Mouse (Mus musculus) limb, embryonic 14.5 days (tissue): ENCODE data around the gene Tmed10. TPM values are rescaled to one million over a fixed set of nuclear protein-coding genes. Genes with fewer than 3 reads are reported as not detected.

Experiments used
- ATAC-seq: fragments of 200-750 bp; cut with Nextera tagmentation; 2 replicates; pipeline ENCODE4 v1.8.0; 2017; ENCODE audit warnings: low read depth, moderate number of reproducible peaks, moderate TSS enrichment; ENCODE audit not compliant: low FRiP score
- DNase-seq: peaks from one replicate; pipeline ENCODE4 v3.0.0-alpha.2; 2015; ENCODE audit warnings: low spot score
- H3K27ac ChIP-seq: fragments of 300-500 bp; sonication (generic); replicated peaks from 2 replicates; pipeline ENCODE4 v1.5.1; 2014; ENCODE audit warnings: low read depth, mild to moderate bottlenecking, low read length, moderate library complexity, mixed read lengths
- H3K27me3 ChIP-seq: fragments of 300-500 bp; sonication (generic); 2 replicates; pipeline ENCODE4 v1.6.1; 2014; ENCODE audit warnings: low read length, mixed read lengths; ENCODE audit not compliant: control insufficient read depth, insufficient read depth
- H3K36me3 ChIP-seq: fragments of 300-500 bp; sonication (generic); 2 replicates; pipeline ENCODE4 v1.6.1; 2014; ENCODE audit warnings: mild to moderate bottlenecking, low read length, moderate library complexity, mixed read lengths; ENCODE audit not compliant: control insufficient read depth, insufficient read depth
- H3K4me1 ChIP-seq: fragments of 300-500 bp; sonication (generic); 2 replicates; pipeline ENCODE4 v1.6.1; 2014; ENCODE audit warnings: antibody characterized with exemption, low read length, mixed read lengths; ENCODE audit not compliant: control insufficient read depth, insufficient read depth
- H3K4me2 ChIP-seq: fragments of 300-500 bp; sonication (generic); replicated peaks from 2 replicates; pipeline ENCODE4 v1.6.1; 2014; ENCODE audit warnings: low read depth, mild to moderate bottlenecking, low read length, moderate library complexity; ENCODE audit not compliant: severe bottlenecking
- H3K4me3 ChIP-seq: fragments of 300-500 bp; sonication (generic); replicated peaks from 2 replicates; pipeline ENCODE4 v1.5.1; 2014; ENCODE audit warnings: low read length
- H3K9ac ChIP-seq: fragments of 300-500 bp; sonication (generic); 2 replicates; pipeline ENCODE4 v1.6.1; 2014; ENCODE audit warnings: mild to moderate bottlenecking, low read depth, low read length, moderate library complexity; ENCODE audit not compliant: severe bottlenecking
- H3K9me3 ChIP-seq: fragments of 300-500 bp; sonication (generic); 2 replicates; pipeline ENCODE4 v1.6.1; 2016; ENCODE audit warnings: low read length; ENCODE audit not compliant: control insufficient read depth
- POLR2A ChIP-seq: fragments of 200-500 bp; IDR thresholded peaks from 2 replicates; pipeline ENCODE4 v1.8.0; 2012; ENCODE audit warnings: inconsistent platforms, mild to moderate bottlenecking, moderate library complexity, borderline replicate concordance; ENCODE audit not compliant: insufficient read depth, insufficient read length; ENCODE audit errors: extremely low read depth
- WGBS: fragments of 180-500 bp; shearing (Covaris S2); extraction: QIAGEN DNeasy Blood & Tissue Kit; methylation state at CpG from one replicate; pipeline ENCODE4 v1.1.7; 2014; 5-methylcytosine and 5-hydroxymethylcytosine counted together
- polyA plus RNA-seq, 2 experiments: library from polyadenylated mRNA; depleted of rRNA in 1 of 2; stranded (reverse) in 1 of 2; unstranded in 1 of 2; fragments of >200 nt; fragmentation: Nextera tagmentation in 1 of 2; extraction: Ambion mirVana in 1 of 2; gene quantifications; 2 replicates each; pipeline versions ENCODE4 v1.2.1 to v1.2.3; 2012 to 2014

Tmed10 gene
- 213 and 222 TPM in 2 replicates for polyA plus RNA-seq (2012; rRNA removed)
- polyA plus RNA-seq (2014; fragmentation: Nextera tagmentation; extraction: Ambion mirVana): 394 and 398 TPM in 2 replicates

GRCm38 (mm10) chr12:85374561-85375272, at the start of gene Tmed10:
Gene Tmed10 (minus strand): TSS chr12:85374847.
- peak within 1 kb of the TSS; percentile 89 for H3K27ac ChIP-seq
- peak within 1 kb of the TSS; percentile 57 for H3K4me2 ChIP-seq
- WGBS: under 1% methylated on average over 37 of the region's 37 CpGs
- H3K4me1 ChIP-seq: peaks cover 12% of the 10 kb centered on the region
- ATAC-seq: peak; percentile 94
- no peaks in the 10 kb centered on the region for H3K9me3 ChIP-seq
- no peaks in the 10 kb centered on the region for H3K36me3 ChIP-seq
- H3K9ac ChIP-seq: peak within 1 kb of the TSS; percentile 93
- TF ChIP-seq POLR2A: no peak
- H3K27me3 ChIP-seq: no peaks in the 10 kb centered on the region
- H3K4me3 ChIP-seq: peak within 1 kb of the TSS; percentile 78
- DNase-seq: peak; percentile 96

GRCm38 (mm10) chr12:85423236-85423635, 48.6 kb upstream of the Tmed10 start:
- Histone ChIP-seq H3K4me1 (peaks cover 4% of the 10 kb centered on the region; the same call in 1 of the 2 replicates), H3K27me3 (no peaks in the 10 kb centered on the region), H3K36me3 (no peaks in the 10 kb centered on the region), H3K27ac (no peak overlapping the region), H3K4me3 (no peak overlapping the region), H3K4me2 (no peak overlapping the region), H3K9me3 (no peaks in the 10 kb centered on the region), H3K9ac (no peak overlapping the region)
- no peak for DNase-seq
- no peak for ATAC-seq
- WGBS: 77% methylated on average over 11 of the region's 11 CpGs
- no peak for TF ChIP-seq POLR2A

- no peak overlapping the region for H3K4me3 ChIP-seq
These were observed 47.9 kb upstream of the Tmed10 start for GRCm38 (mm10) chr12:85422536-85422935.

GRCm38 (mm10) chr12:85420945-85421344, 46.3 kb upstream of the Tmed10 start:
- no peak overlapping the region for H3K4me3 ChIP-seq
- H3K4me2 ChIP-seq: no peak overlapping the region
- H3K27me3 ChIP-seq: no peaks in the 10 kb centered on the region
- H3K9me3 ChIP-seq: no peaks in the 10 kb centered on the region
- ATAC-seq: no peak
- H3K9ac ChIP-seq: no peak overlapping the region
- no peak for DNase-seq
- H3K36me3 ChIP-seq: no peaks in the 10 kb centered on the region
- TF ChIP-seq POLR2A: no peak
- WGBS: 64% methylated on average over 9 of the region's 9 CpGs
- H3K27ac ChIP-seq: no peak overlapping the region
- H3K4me1 ChIP-seq: peaks cover 9% of the 10 kb centered on the region

More at GRCm38 (mm10) chr12:85422536-85422935, 47.9 kb upstream of the Tmed10 start:
- no peak for TF ChIP-seq POLR2A
- Histone ChIP-seq H3K27me3 (no peaks in the 10 kb centered on the region), H3K9me3 (no peaks in the 10 kb centered on the region), H3K36me3 (no peaks in the 10 kb centered on the region), H3K27ac (no peak overlapping the region), H3K9ac (no peak overlapping the region), H3K4me1 (peaks cover 9% of the 10 kb centered on the region), H3K4me2 (no peak overlapping the region)
- 82% methylated on average over 8 of the region's 8 CpGs for WGBS
- DNase-seq (no peak), ATAC-seq (no peak)

GRCm38 (mm10) chr12:85417845-85418244, 43.2 kb upstream of the Tmed10 start:
- H3K9me3 ChIP-seq: 0 out of 2 replicates have a peak, but pooled peaks cover 3% of the 10 kb centered on the region
- no peak for DNase-seq
- peaks cover 9% of the 10 kb centered on the region for H3K4me1 ChIP-seq
- 67% methylated on average over 9 of the region's 9 CpGs for WGBS
- no peaks in the 10 kb centered on the region for H3K27me3 ChIP-seq
- H3K4me2 ChIP-seq: no peak overlapping the region
- ATAC-seq: no peak
- no peak overlapping the region for H3K9ac ChIP-seq
- no peak overlapping the region for H3K27ac ChIP-seq
- no peaks in the 10 kb centered on the region for H3K36me3 ChIP-seq
- TF ChIP-seq POLR2A: no peak
- no peak overlapping the region for H3K4me3 ChIP-seq
